Mouse (Mus musculus) heart, adult 2 months (tissue): ENCODE data around the gene Neurl1b. TPM values are rescaled to one million over a fixed set of nuclear protein-coding genes. Genes with fewer than 3 reads are reported as not detected.

Experiments used
- DNase-seq, 2 experiments: peaks; one replicate each; pipeline ENCODE4 v3.0.0; 2021
- H3K27ac ChIP-seq: fragments of 200-600 bp; 2 replicates; pipeline ENCODE4 v1.8.1; 2022
- H3K27me3 ChIP-seq: fragments of 200-500 bp; 2 replicates; pipeline ENCODE4 v1.6.1; 2012; ENCODE audit warnings: mild to moderate bottlenecking, low read length, inconsistent platforms, mixed read lengths; ENCODE audit not compliant: control insufficient read depth, insufficient read depth
- H3K36me3 ChIP-seq: fragments of 200-500 bp; 2 replicates; pipeline ENCODE4 v1.6.1; 2012; ENCODE audit warnings: low read length, inconsistent platforms; ENCODE audit not compliant: control insufficient read depth, insufficient read depth
- H3K4me1 ChIP-seq: fragments of 200-500 bp; 2 replicates; pipeline ENCODE4 v1.6.1; 2011; ENCODE audit warnings: low read length; ENCODE audit not compliant: control insufficient read depth, insufficient read depth
- H3K4me3 ChIP-seq: fragments of 200-600 bp; 2 replicates; pipeline ENCODE4 v1.8.1; 2022
- H3K79me2 ChIP-seq: fragments of 200-500 bp; replicated peaks from 2 replicates; pipeline ENCODE4 v1.6.1; 2012; ENCODE audit warnings: mild to moderate bottlenecking, inconsistent platforms, low read length, moderate library complexity, mixed read lengths; ENCODE audit not compliant: control insufficient read depth, insufficient read depth
- H3K9ac ChIP-seq: fragments of 200-500 bp; 2 replicates; pipeline ENCODE4 v1.6.1; 2012; ENCODE audit warnings: low read depth, mild to moderate bottlenecking, control low read depth, inconsistent platforms, low read length, mixed read lengths
- CTCF ChIP-seq: fragments of 200-600 bp; IDR thresholded peaks from 2 replicates; pipeline ENCODE4 v1.8.1; 2022; ENCODE audit warnings: antibody characterized with exemption, mild to moderate bottlenecking, moderate library complexity
- EP300 ChIP-seq: fragments of 200-500 bp; IDR thresholded peaks from 2 replicates; pipeline ENCODE4 v1.6.1; 2011; ENCODE audit warnings: low read depth, low read length, control low read depth; ENCODE audit not compliant: insufficient read depth
- POLR2A ChIP-seq: fragments of 200-500 bp; IDR thresholded peaks from 2 replicates; pipeline ENCODE4 v1.6.1; 2011; ENCODE audit warnings: mild to moderate bottlenecking, low read depth, low read length, control low read depth; ENCODE audit not compliant: insufficient read depth
- WGBS: fragments of 180-500 bp; shearing (Covaris S2); methylation state at CpG from one replicate; pipeline ENCODE4 v1.1.7; 2018; 5-methylcytosine and 5-hydroxymethylcytosine counted together
- intact Hi-C: fragments of 180-260 bp; cut with DNase I; formaldehyde crosslinking; loops from one replicate; pipeline ENCODE4 v1.15.1; 2025
- polyA plus RNA-seq: library from polyadenylated mRNA; depleted of rRNA; stranded (reverse); fragments of >200 nt; gene quantifications from 2 replicates; pipeline ENCODE4 v1.2.3, GENCODE M21; 2012
- total RNA-seq, 2 experiments: library from RNA; stranded (reverse); gene quantifications; 2 replicates each; pipeline ENCODE4 v1.2.3; 2021

The Neurl1b gene
- total and polyA plus RNA-seq, 3 experiments, result 3.9 to 5.0 (median 4.7) TPM

DNA sequence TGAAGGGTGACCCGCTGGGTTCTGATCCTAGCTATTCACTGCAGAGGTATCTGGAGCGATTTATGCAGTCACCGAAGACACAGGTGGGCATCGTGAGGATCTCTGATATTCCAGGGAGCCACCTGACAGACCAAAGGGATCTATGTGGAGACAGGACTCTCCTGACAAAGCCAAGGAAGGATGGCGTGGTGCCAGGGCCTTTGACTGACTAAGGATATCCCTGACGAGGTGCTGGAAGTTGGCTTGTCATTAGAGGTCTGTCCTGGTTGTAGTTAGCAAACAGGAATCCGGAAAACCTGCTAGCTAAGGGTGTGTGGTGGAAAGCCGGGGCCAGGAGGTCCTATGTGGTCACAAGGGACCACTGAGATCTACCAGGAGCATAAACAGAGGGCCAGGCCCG, 25.4 kb upstream of the Neurl1b start:
- Histone ChIP-seq H3K79me2 (no peaks in the 10 kb centered on the region), H3K4me3 (no peak overlapping the region), H3K27ac (peak overlapping the region; percentile 78), H3K9ac (no peak overlapping the region), H3K27me3 (no peaks in the 10 kb centered on the region), H3K36me3 (no peaks in the 10 kb centered on the region), H3K4me1 (peaks cover 32% of the 10 kb centered on the region)
- DNase-seq, result peak; percentile 64 to 70
- TF ChIP-seq CTCF (no peak), POLR2A (no peak), EP300 (0 out of 2 replicates have a peak, but pooled peaks have one; percentile 47)
- 57% methylated on average over 9 of the region's 9 CpGs for WGBS
- intact Hi-C loops, result no loop called here

DNA sequence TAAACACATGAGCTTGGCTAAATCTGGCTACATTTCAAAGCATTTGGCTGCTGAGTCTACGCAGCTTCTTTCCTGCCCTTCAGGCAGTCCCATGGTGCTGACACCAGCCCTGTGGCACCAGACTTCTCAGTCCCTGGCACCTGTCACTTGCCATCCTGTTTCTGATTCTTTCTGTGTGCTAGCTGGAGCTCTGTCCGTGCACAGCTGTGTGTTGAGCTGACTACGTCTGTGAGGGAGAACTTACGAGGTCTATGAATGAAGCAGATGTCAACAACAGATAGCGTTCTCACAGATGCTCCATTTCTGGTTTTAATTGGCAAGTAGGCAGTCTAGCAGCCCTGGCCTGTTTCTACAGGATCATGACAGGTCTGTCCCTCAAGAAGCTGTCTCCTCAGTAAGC, 24.0 kb upstream of the Neurl1b start:
- Histone ChIP-seq H3K27me3 (no peaks in the 10 kb centered on the region), H3K27ac (no peak overlapping the region), H3K9ac (no peak overlapping the region), H3K36me3 (no peaks in the 10 kb centered on the region), H3K4me3 (no peak overlapping the region), H3K79me2 (no peaks in the 10 kb centered on the region), H3K4me1 (peaks cover 29% of the 10 kb centered on the region)
- WGBS, result 70% methylated on average over 5 of the region's 5 CpGs
- DNase-seq, result no peak
- intact Hi-C loops, result no loop called here
- TF ChIP-seq CTCF (no peak), EP300 (no peak), POLR2A (no peak)

DNA sequence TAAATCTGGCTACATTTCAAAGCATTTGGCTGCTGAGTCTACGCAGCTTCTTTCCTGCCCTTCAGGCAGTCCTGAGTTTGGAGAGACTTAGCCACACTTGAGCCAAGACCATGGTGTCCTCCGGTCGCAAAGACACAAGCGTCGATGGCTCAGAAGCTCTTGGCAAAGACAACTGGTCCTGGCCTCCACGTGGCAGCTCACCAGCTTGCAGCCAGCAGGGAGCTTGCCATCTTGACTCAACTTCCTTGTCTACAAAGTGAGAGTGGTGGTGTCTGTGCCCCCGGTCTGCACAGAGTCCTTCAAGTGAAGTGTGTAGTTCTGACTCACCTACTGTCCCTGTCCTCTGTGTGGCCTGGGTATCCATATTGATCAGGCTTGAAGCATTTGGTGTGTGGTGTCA, 22.3 kb upstream of the Neurl1b start:
- no peaks in the 10 kb centered on the region for H3K79me2 ChIP-seq
- intact Hi-C loops, result no loop called here
- no peak for DNase-seq
- no peak overlapping the region for H3K27ac ChIP-seq
- TF ChIP-seq POLR2A, result no peak
- no peak for TF ChIP-seq EP300
- H3K27me3 ChIP-seq, result no peaks in the 10 kb centered on the region
- no peak overlapping the region for H3K4me3 ChIP-seq
- peaks cover 23% of the 10 kb centered on the region for H3K4me1 ChIP-seq
- WGBS, result 69% methylated on average over 7 of the region's 7 CpGs
- no peaks in the 10 kb centered on the region for H3K36me3 ChIP-seq
- H3K9ac ChIP-seq, result no peak overlapping the region

DNA sequence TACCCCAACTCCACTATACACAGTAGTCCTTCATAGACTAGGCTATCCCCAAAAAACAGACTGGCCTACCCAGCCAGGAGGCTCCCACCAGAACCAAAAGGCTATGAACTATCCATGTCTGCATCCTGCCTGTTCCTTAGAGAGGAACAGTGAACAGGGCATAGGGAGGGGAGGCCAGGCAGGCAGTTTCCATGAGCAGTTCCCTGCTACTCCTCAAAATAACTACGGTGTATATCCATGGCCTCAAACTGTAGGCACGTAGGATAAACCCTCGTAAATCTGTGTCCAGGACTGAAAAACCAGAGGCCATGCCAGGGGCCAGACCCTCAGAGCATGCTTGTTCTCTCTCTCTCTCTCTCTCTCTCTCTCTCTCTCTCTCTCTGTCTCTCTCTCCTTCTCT, 17.9 kb upstream of the Neurl1b start:
- no peak for TF ChIP-seq EP300
- no peak for TF ChIP-seq CTCF
- no peak for TF ChIP-seq POLR2A
- no peak for DNase-seq
- 45% methylated on average over 3 of the region's 3 CpGs for WGBS
- no peak overlapping the region for H3K4me3 ChIP-seq
- peaks cover 9% of the 10 kb centered on the region for H3K4me1 ChIP-seq
- intact Hi-C loops, result no loop called here
- H3K36me3 ChIP-seq, result no peaks in the 10 kb centered on the region
- peak overlapping the region; percentile 61 for H3K27ac ChIP-seq
- no peaks in the 10 kb centered on the region for H3K27me3 ChIP-seq
- no peaks in the 10 kb centered on the region for H3K79me2 ChIP-seq
- H3K9ac ChIP-seq, result no peak overlapping the region

DNA sequence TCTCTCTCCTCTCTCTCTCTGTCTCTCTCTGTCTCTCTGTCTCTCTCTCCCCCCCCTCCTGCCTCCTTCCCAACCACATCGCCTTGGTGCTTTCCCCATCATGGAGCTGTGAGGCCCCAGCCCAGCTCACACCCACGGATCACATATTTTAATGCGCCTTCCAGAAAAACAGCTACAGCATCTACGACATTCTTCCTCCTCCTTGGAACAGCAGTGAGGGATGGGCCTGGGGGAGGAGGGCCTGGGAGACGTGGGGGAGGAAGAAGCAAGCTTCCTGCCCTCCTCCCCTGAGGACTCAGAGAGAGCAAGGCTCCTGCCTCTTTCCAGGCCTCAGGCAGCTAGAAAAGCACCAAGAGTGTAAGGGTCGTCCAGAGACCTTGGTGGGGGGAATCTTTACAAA, 17.3 kb upstream of the Neurl1b start:
- TF ChIP-seq EP300, result peak; percentile 73; the same call in 1 of the 2 replicates
- peak; percentile 59 for TF ChIP-seq POLR2A
- TF ChIP-seq CTCF, result no peak
- Histone ChIP-seq H3K4me3 (no peak overlapping the region), H3K27ac (peak overlapping the region; percentile 66), H3K27me3 (no peaks in the 10 kb centered on the region), H3K79me2 (no peaks in the 10 kb centered on the region), H3K4me1 (peaks cover 9% of the 10 kb centered on the region), H3K9ac (no peak overlapping the region), H3K36me3 (no peaks in the 10 kb centered on the region)
- intact Hi-C loops, result no loop called here
- 28% methylated on average over 6 of the region's 6 CpGs for WGBS
- DNase-seq, result peak; percentile 69 to 70

DNA sequence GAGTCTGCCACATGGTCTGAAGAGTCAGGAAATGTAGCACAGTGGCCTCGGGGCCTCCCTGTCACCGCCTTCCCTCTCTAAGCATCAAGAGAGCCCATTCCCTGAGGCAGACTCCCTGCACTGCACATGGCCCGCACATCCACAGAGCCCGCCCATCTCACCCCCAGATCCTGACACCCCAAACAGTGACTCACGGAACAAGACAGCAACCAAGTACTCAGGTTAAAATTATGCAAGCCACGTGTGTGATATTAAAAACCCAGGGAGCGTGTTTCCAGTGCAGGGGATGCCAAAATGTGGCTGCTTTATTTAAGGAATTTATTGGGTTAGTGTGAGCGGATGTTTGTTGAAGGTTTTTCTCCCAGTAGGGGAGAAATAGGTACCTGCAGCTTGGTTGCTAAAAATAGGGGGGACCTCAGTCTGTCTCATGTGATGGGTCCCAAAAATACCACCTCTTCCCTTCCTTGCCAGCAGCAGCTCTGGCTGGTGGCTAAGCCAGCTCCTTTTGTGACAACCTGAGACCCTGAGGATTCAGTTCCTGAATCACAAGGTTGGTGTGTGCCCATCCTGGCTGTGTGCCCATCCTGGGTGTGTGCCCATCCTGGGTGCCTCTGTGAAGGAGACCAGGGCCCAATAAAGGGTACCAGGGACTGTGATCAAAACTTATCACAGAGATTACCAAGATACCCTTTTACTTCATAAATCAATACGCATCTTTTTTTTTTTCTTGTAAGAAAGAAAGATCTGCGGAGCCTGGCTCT, 9.1 kb upstream of the Neurl1b start:
- H3K27ac ChIP-seq, result no peak overlapping the region
- TF ChIP-seq CTCF, result no peak
- TF ChIP-seq POLR2A, result no peak
- TF ChIP-seq EP300, result no peak
- no peaks in the 10 kb centered on the region for H3K79me2 ChIP-seq
- H3K4me1 ChIP-seq, result no peaks in the 10 kb centered on the region
- H3K27me3 ChIP-seq, result no peaks in the 10 kb centered on the region
- no peak overlapping the region for H3K9ac ChIP-seq
- no peak for DNase-seq
- 74% methylated on average over 10 of the region's 10 CpGs for WGBS
- intact Hi-C loops, result no loop called here
- no peak overlapping the region for H3K4me3 ChIP-seq
- no peaks in the 10 kb centered on the region for H3K36me3 ChIP-seq
